Mouse (Mus musculus): ENCODE data around the gene Pde4b. TPM values are rescaled to one million over a fixed set of nuclear protein-coding genes. Genes with fewer than 3 reads are reported as not detected.

Gene Pde4b
- polyA plus RNA-seq, 1 experiment from 2014 or later, result 12.5 TPM

DNA sequence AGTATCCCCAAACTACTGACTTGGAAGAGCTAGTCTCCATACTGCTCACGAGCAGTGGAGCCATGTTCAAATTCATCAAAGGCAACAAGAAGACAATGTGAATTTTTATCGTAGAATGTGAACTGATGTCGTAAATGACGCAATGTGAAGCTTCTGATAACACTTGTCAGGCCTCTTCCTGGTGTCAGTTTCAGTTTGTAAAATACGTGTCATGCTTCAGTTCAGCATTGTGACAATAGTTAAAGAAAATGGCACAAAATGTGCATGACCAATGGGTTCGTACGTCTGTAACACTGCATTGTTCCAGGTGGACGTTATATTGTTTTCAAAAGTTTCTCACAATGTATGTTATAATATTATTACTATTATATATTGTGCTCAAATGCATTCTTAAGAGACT, 519.5 kb downstream of the Pde4b start:
- no peaks in the 10 kb centered on the region for H3K9me3 ChIP-seq (replicated peaks; ENCODE audit: control insufficient read depth, low read length)
- 89% methylated on average over 8 of the region's 8 CpGs for whole genome bisulfite sequencing
- ATAC-seq (ENCODE audit: insufficient read depth, low FRiP score), result no peak

DNA sequence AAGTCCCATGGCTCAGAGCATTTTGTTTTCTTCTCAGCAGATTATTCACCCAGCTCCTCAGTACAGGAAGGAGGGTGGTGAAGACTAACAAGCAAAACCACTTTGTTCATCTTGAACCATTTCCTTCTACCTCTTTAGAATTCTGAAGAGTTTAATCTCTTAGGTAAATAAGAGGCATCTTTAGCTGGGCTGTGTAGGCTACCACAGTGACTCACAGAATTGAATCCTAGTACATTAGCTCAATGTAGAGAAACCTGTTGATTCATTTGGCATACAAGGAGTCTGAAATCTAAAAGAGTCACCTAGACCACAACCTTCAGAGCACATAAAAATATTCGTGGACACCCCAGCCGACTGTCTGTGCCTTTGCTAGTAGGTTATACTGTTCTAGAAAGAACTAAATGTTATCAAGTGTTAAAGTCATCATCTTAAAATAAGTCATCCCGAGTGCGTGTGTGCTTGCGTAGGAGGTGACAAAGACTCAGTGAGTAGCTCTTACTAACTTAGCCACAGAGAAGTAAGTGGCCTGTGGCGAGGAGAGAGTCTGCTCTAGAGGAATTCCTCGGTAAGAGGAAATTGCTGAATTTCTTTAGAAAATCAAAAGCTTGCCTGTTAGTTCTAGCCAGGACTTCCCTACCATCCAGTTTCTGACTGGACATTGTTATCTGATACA, 520.5 kb downstream of the Pde4b start:
- Histone ChIP-seq H3K4me3 (replicated peaks; ENCODE audit: low read length) (no peak overlapping the region), H3K27me3 (ENCODE audit: control insufficient read depth, insufficient read depth, low read length) (no peaks in the 10 kb centered on the region), H3K9me3 (replicated peaks; ENCODE audit: control insufficient read depth, low read length) (no peaks in the 10 kb centered on the region), H3K4me2 (ENCODE audit: low read depth, low read length) (no peak overlapping the region), H3K36me3 (ENCODE audit: control insufficient read depth, insufficient read depth, low read length) (no peaks in the 10 kb centered on the region), H3K27ac (ENCODE audit: low read length) (0 out of 2 replicates have a peak overlapping the region, but pooled peaks have one; percentile 8), H3K4me1 (ENCODE audit: control insufficient read depth, insufficient read depth, low read length) (no peaks in the 10 kb centered on the region), H3K9ac (ENCODE audit: low read length) (no peak overlapping the region)
- no peak for ATAC-seq (ENCODE audit: insufficient read depth, low FRiP score)
- 83% methylated on average over 7 of the region's 7 CpGs for WGBS

More for the DNA sequence above, 519.5 kb downstream of the Pde4b start:
- Histone ChIP-seq H3K4me1 (ENCODE audit: control insufficient read depth, insufficient read depth, low read length) (no peaks in the 10 kb centered on the region), H3K9ac (ENCODE audit: low read length) (no peak overlapping the region), H3K4me3 (replicated peaks; ENCODE audit: low read length) (no peak overlapping the region), H3K4me2 (ENCODE audit: low read depth, low read length) (no peak overlapping the region), H3K36me3 (ENCODE audit: control insufficient read depth, insufficient read depth, low read length) (no peaks in the 10 kb centered on the region), H3K27me3 (ENCODE audit: control insufficient read depth, insufficient read depth, low read length) (no peaks in the 10 kb centered on the region), H3K27ac (ENCODE audit: low read length) (no peak overlapping the region)

DNA sequence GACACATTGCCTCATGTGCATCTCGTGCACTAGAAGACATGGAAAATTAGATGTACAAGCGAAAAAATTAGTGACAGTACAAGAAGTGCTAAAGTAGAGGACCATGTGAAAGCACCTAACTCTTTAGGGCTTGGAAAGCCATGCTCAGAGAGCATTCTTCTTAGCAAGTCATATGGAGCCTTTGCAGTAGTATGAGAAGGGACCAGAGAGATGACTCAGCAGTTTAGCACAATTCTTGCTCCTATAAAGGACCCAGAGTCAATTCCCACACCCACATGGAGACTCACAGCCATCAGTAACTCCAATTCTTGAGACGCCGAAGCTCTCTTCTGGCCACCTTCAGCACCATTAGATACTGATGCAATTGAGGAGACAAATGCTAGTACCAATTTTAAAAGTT, 525.3 kb downstream of the Pde4b start:
- ATAC-seq (ENCODE audit: insufficient read depth, low FRiP score), result no peak
- WGBS, result 88% methylated on average over 4 of the region's 4 CpGs
- Histone ChIP-seq H3K9ac (ENCODE audit: low read length) (no peak overlapping the region), H3K9me3 (replicated peaks; ENCODE audit: control insufficient read depth, low read length) (no peaks in the 10 kb centered on the region), H3K4me3 (replicated peaks; ENCODE audit: low read length) (no peak overlapping the region), H3K27me3 (ENCODE audit: control insufficient read depth, insufficient read depth, low read length) (no peaks in the 10 kb centered on the region), H3K4me1 (ENCODE audit: control insufficient read depth, insufficient read depth, low read length) (no peaks in the 10 kb centered on the region), H3K36me3 (ENCODE audit: control insufficient read depth, insufficient read depth, low read length) (no peaks in the 10 kb centered on the region), H3K4me2 (ENCODE audit: low read depth, low read length) (no peak overlapping the region), H3K27ac (ENCODE audit: low read length) (no peak overlapping the region)

DNA sequence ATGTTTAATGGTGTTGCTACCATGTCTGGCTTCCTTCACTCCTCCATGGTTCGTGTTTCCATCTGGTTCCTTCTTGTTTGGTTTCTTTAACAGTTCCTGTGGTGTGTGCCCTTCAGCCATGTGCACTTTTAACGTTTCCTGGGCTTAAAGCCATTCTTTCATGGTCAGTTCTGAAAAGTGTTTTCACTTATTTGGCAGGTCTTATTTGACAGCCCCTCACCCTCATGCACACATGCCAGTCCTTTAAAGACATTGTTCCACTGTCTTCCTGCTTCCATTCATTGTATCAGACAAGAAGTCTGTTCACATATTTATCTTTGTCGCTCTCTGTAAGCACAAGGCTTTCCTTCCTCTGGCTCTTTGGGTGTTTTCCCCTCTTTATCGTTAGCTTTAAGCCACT, 530.4 kb downstream of the Pde4b start:
- WGBS, result 44% methylated on average over 4 of the region's 4 CpGs
- H3K9me3 ChIP-seq (replicated peaks; ENCODE audit: control insufficient read depth, low read length), result no peaks in the 10 kb centered on the region
- H3K36me3 ChIP-seq (ENCODE audit: control insufficient read depth, insufficient read depth, low read length), result no peaks in the 10 kb centered on the region
- no peaks in the 10 kb centered on the region for H3K27me3 ChIP-seq (ENCODE audit: control insufficient read depth, insufficient read depth, low read length)
- no peak overlapping the region for H3K9ac ChIP-seq (ENCODE audit: low read length)
- H3K4me1 ChIP-seq (ENCODE audit: control insufficient read depth, insufficient read depth, low read length), result no peaks in the 10 kb centered on the region
- H3K27ac ChIP-seq (ENCODE audit: low read length), result no peak overlapping the region
- H3K4me3 ChIP-seq (replicated peaks; ENCODE audit: low read length), result no peak overlapping the region
- no peak for ATAC-seq (ENCODE audit: insufficient read depth, low FRiP score)
- H3K4me2 ChIP-seq (ENCODE audit: low read depth, low read length), result no peak overlapping the region

DNA sequence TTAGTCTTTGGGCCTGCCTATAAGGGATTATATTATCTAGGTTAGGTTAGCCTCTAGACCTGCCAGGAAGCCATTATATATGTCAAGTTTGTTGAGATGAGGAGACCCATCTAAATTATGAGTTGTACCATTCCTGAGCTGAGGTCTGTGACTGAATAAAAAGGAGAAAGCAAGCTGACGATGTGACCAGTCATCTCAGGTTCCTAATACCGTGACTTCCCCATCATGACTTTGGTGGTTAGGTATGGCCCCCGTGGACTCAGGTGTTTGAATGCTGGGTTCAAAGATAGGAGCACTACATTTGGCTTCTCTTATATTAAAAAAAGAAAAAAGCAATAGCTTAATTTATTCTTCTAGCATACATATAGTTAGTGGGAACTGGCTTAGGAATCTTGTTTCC, 531.3 kb downstream of the Pde4b start:
- no peak overlapping the region for H3K27ac ChIP-seq (ENCODE audit: low read length)
- no peaks in the 10 kb centered on the region for H3K9me3 ChIP-seq (replicated peaks; ENCODE audit: control insufficient read depth, low read length)
- no peak overlapping the region for H3K4me2 ChIP-seq (ENCODE audit: low read depth, low read length)
- H3K4me3 ChIP-seq (replicated peaks; ENCODE audit: low read length), result no peak overlapping the region
- H3K9ac ChIP-seq (ENCODE audit: low read length), result no peak overlapping the region
- H3K36me3 ChIP-seq (ENCODE audit: control insufficient read depth, insufficient read depth, low read length), result no peaks in the 10 kb centered on the region
- 93% methylated on average over 3 of the region's 3 CpGs for WGBS
- no peak for ATAC-seq (ENCODE audit: insufficient read depth, low FRiP score)
- no peaks in the 10 kb centered on the region for H3K4me1 ChIP-seq (ENCODE audit: control insufficient read depth, insufficient read depth, low read length)
- H3K27me3 ChIP-seq (ENCODE audit: control insufficient read depth, insufficient read depth, low read length), result no peaks in the 10 kb centered on the region

DNA sequence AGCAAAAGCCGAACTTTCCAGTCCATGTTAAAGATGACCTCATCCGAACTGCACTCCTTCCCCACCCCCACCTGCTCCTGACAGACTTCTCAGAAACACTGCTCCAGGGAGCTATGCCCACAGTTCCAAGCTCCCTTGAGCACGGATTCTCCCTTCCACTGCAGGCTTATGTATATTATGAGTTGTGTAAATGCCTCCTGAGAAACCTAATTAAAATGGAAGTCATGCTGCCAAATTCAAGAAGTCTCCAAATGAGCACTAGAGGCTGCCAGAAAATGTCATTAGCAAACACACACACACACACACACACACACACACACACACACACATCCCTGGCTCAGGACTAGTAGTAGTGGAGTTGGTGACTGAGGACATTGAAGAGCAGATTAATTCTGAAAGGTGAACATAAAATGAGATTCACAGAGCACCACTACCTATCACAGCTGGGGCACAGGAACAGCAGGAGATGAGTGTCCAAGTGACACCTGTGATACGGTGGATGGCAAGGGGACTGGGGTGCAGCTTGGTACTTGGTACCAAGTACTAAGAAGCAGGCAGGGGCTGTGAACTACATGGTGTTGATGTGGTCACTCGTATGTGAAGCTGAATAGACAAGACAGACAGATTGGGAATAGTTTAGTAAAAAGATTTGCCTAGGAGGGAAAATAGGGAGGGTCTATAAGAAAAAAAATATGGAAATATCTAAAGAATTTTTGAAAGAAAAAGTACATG, 533.0 kb downstream of the Pde4b start:
- H3K4me2 ChIP-seq (ENCODE audit: low read depth, low read length), result no peak overlapping the region
- H3K27ac ChIP-seq (ENCODE audit: low read length), result no peak overlapping the region
- no peaks in the 10 kb centered on the region for H3K27me3 ChIP-seq (ENCODE audit: control insufficient read depth, insufficient read depth, low read length)
- no peaks in the 10 kb centered on the region for H3K9me3 ChIP-seq (replicated peaks; ENCODE audit: control insufficient read depth, low read length)
- H3K36me3 ChIP-seq (ENCODE audit: control insufficient read depth, insufficient read depth, low read length), result no peaks in the 10 kb centered on the region
- no peak for ATAC-seq (ENCODE audit: insufficient read depth, low FRiP score)
- H3K4me3 ChIP-seq (replicated peaks; ENCODE audit: low read length), result no peak overlapping the region
- H3K9ac ChIP-seq (ENCODE audit: low read length), result no peak overlapping the region
- H3K4me1 ChIP-seq (ENCODE audit: control insufficient read depth, insufficient read depth, low read length), result no peaks in the 10 kb centered on the region
- 56% methylated on average over 5 of the region's 5 CpGs for WGBS

DNA sequence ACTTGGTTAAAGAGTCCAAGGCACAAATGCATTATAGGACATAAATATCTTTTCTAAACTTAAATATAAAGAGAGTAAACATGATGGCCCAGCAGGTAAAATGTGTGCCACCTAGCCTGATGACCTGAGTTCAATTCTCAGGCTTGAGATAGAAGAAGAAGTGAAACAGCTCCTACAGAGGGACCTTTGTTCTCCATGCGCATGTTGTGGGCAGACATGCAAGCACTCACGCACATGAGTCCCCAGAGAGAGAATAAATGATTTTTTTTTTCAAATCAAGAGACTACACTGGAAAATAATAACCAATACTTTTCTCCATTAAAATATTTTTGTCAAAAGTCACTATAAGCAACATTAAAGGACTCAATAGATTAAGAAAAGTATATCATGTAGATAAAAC, 533.8 kb downstream of the Pde4b start:
- WGBS, result 91% methylated on average over 2 of the region's 2 CpGs
- Histone ChIP-seq H3K4me3 (replicated peaks; ENCODE audit: low read length) (no peak overlapping the region), H3K4me1 (ENCODE audit: control insufficient read depth, insufficient read depth, low read length) (no peaks in the 10 kb centered on the region), H3K9me3 (replicated peaks; ENCODE audit: control insufficient read depth, low read length) (no peaks in the 10 kb centered on the region), H3K4me2 (ENCODE audit: low read depth, low read length) (no peak overlapping the region), H3K36me3 (ENCODE audit: control insufficient read depth, insufficient read depth, low read length) (no peaks in the 10 kb centered on the region), H3K27me3 (ENCODE audit: control insufficient read depth, insufficient read depth, low read length) (no peaks in the 10 kb centered on the region), H3K9ac (ENCODE audit: low read length) (no peak overlapping the region), H3K27ac (ENCODE audit: low read length) (no peak overlapping the region)
- no peak for ATAC-seq (ENCODE audit: insufficient read depth, low FRiP score)

DNA sequence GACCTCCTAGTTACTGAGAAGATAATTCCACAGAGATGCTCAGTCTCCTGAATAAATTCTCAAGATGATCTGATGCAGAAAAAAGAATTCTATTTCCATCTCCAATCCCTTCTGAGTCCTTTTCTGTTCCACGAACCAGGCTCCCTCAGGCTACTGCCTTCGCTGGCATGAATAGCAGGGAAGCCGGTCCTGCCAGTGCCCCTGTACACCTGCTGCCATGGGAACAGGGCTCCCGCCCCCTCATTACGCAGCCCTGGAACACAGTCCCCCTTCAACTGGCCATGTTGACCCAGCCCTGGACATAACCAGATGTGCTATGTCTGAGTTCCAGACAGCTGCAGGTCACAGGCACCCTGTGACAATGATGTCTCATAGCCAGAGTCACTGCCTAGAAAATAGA, 535.6 kb downstream of the Pde4b start:
- ATAC-seq (ENCODE audit: insufficient read depth, low FRiP score), result no peak

DNA sequence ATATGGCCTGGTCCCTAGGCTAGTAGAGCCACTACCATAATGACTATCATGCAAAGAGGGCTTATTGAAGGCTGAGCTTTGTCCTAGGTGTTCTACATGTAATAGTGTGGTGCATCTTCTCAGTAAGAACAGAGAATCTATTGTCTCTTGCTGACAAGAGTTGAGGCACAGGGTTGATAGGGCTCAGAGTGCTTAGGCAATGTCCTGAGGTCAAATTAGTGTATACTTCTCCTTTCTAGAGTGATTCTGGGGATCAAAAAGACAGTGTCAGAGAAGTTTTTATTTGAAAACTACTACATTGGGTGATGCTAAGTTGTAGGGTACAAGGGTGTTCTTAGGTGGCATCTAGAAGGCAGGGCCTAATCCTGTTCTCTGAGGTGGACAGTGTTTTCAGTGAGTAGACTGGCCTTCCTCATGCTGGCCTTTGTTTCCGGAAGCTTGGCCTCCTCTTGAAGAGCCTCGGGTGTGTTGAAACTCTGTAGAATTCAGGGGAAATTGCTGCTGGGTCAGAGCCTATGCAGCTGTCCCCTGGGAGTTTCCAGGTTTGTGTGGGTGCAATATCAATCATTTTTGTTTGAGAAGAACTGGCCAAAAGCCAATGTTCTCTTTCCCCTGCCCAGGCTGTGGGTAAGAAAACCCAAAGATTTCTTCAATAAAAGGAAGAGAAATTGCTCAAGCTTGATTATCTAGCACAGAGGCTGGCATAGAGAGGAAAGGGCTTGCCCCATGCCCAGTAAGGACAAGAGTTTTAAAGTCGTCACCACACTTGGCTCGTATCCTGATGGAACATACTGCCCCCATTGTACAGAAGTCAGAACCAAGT, 536.7 kb downstream of the Pde4b start:
- WGBS, result 61% methylated on average over 4 of the region's 4 CpGs
- Histone ChIP-seq H3K4me2 (ENCODE audit: low read depth, low read length) (no peak overlapping the region), H3K9me3 (replicated peaks; ENCODE audit: control insufficient read depth, low read length) (no peaks in the 10 kb centered on the region), H3K27me3 (ENCODE audit: control insufficient read depth, insufficient read depth, low read length) (no peaks in the 10 kb centered on the region), H3K4me3 (replicated peaks; ENCODE audit: low read length) (no peak overlapping the region), H3K4me1 (ENCODE audit: control insufficient read depth, insufficient read depth, low read length) (no peaks in the 10 kb centered on the region), H3K9ac (ENCODE audit: low read length) (no peak overlapping the region), H3K27ac (ENCODE audit: low read length) (0 out of 2 replicates have a peak overlapping the region, but pooled peaks have one; percentile 5), H3K36me3 (ENCODE audit: control insufficient read depth, insufficient read depth, low read length) (no peaks in the 10 kb centered on the region)
- ATAC-seq (ENCODE audit: insufficient read depth, low FRiP score), result no peak

More for the DNA sequence above, 535.6 kb downstream of the Pde4b start:
- Histone ChIP-seq H3K27me3 (ENCODE audit: control insufficient read depth, insufficient read depth, low read length) (no peaks in the 10 kb centered on the region), H3K9ac (ENCODE audit: low read length) (no peak overlapping the region), H3K4me1 (ENCODE audit: control insufficient read depth, insufficient read depth, low read length) (no peaks in the 10 kb centered on the region), H3K4me2 (ENCODE audit: low read depth, low read length) (no peak overlapping the region), H3K27ac (ENCODE audit: low read length) (no peak overlapping the region), H3K36me3 (ENCODE audit: control insufficient read depth, insufficient read depth, low read length) (no peaks in the 10 kb centered on the region), H3K4me3 (replicated peaks; ENCODE audit: low read length) (no peak overlapping the region), H3K9me3 (replicated peaks; ENCODE audit: control insufficient read depth, low read length) (no peaks in the 10 kb centered on the region)
- WGBS, result 67% methylated on average over 5 of the region's 5 CpGs
